Mouse (Mus musculus): Measurements from ENCODE around the gene Rab42. TPM values are rescaled to one million over a fixed set of nuclear protein-coding genes. Genes with fewer than 3 reads are reported as not detected.
"Not testable (repeated sequence)": the region's sequence is repeated elsewhere in the genome, so short reads cannot be mapped to it uniquely, and the experiment has no call there.

Rab42 gene
- polyA plus RNA-seq, 1 experiment: 2.2 TPM

DNA sequence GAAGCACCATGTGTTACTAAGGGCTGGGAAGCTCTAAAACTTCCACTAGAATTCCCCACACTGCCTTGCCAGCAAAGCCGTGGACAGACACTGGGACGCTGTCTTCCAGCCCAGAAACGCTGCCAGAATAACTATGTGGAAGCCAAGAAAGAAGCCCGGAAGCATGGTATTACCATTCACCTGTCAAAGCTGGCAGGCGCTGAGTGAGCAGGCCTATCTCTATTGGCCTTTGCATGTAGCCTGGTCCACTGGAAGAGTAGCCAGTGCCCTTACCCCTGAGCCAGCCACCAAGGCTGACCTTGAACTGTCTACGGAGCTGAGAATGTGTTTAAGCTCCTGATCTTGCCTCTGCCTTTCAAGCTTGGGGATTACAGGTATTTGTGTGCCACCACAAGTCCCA lies 1.7 kb downstream of the Rab42 start:
- no peak overlapping the region for H3K27ac ChIP-seq (ENCODE audit: insufficient read depth, low read length)
- no peak for TF ChIP-seq POLR2A (IDR thresholded peaks at IDR 0.05; ENCODE audit: borderline replicate concordance, insufficient read depth, low read length)
- TF ChIP-seq CTCF (IDR thresholded peaks at IDR 0.05; ENCODE audit: borderline replicate concordance, insufficient read depth, low read depth, low read length): no peak
- H3K4me1 ChIP-seq (ENCODE audit: control insufficient read depth, insufficient read depth, low read length): no peaks in the 10 kb centered on the region
- DNase-seq: no peak
- no peaks in the 10 kb centered on the region for H3K27me3 ChIP-seq (ENCODE audit: control insufficient read depth, insufficient read depth, low read length)
- H3K4me3 ChIP-seq (replicated peaks; ENCODE audit: insufficient read depth, low read depth, low read length): no peak overlapping the region
- WGBS: 22% methylated on average over 6 of the region's 6 CpGs

DNA sequence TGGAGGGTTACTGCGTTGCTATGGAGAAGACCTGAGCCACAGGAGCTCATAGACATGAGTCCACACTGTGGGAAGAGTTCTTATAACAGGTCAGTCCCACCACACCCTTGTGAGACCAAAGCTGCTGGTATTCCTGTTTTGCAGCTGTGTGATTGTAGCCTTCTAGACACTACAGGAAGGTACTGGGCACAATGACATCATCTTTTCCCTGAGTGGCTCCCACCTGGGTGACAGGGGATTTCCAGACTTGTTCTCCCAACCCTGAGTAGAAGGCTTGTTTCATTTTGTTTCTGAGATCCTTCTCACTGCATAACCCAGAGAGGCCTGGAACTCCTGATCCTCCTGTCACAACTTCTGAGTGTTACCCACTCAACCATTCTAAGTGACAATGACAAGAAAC lies 3.3 kb downstream of the Rab42 start:
- Histone ChIP-seq H3K4me3 (replicated peaks; ENCODE audit: insufficient read depth, low read depth, low read length) (no peak overlapping the region), H3K4me1 (ENCODE audit: control insufficient read depth, insufficient read depth, low read length) (no peaks in the 10 kb centered on the region), H3K27me3 (ENCODE audit: control insufficient read depth, insufficient read depth, low read length) (no peaks in the 10 kb centered on the region), H3K27ac (ENCODE audit: insufficient read depth, low read length) (no peak overlapping the region)
- DNase-seq: no peak
- 93% methylated on average over 1 of the region's 1 CpGs for WGBS
- no peak for TF ChIP-seq POLR2A (IDR thresholded peaks at IDR 0.05; ENCODE audit: borderline replicate concordance, insufficient read depth, low read length)
- TF ChIP-seq CTCF (IDR thresholded peaks at IDR 0.05; ENCODE audit: borderline replicate concordance, insufficient read depth, low read depth, low read length): no peak

DNA sequence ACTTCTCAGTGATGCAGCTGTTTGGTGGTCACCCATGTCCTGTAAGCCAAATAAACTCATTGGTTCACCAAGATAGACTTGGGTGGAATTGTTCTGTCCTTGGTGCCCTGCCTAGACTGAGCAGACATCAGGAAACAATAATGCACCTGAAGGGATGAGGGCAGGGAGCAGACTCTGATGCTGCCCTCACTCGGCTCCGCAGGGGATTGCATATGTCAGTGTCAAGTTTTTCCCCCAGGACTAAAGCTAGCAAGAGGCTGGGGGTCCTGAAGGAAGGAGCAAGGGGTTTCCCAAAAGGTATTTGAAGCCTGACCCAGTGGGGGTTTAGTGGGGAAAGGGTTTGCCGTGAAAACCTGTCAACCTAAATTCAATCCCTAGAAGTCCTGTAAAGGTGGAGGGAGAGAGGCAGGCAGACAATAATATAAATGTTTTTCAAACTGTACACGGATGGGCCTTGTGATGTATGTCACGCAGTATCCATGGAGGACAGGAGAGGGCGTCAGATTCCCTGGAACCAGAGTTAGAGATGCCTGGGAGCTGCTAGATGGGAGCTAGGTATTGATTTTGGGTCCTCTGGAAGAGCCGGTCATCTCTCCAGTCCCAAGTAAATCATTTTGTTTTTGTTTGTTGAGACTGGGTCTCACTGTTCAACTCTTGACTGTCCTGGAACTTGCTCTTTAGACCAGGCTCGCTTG lies 7.3 kb downstream of the Rab42 start:
- 53% methylated on average over 8 of the region's 8 CpGs for WGBS

GRCm38 (mm10) chr4:132293682-132294240 lies 9.4 kb downstream of the Rab42 start:
- WGBS: 77% methylated on average over 7 of the region's 7 CpGs
- H3K27ac ChIP-seq (ENCODE audit: insufficient read depth, low read length): no peak overlapping the region
- no peak for DNase-seq
- no peak overlapping the region for H3K4me3 ChIP-seq (replicated peaks; ENCODE audit: insufficient read depth, low read depth, low read length)
- no peaks in the 10 kb centered on the region for H3K27me3 ChIP-seq (ENCODE audit: control insufficient read depth, insufficient read depth, low read length)
- no peak for TF ChIP-seq POLR2A (IDR thresholded peaks at IDR 0.05; ENCODE audit: borderline replicate concordance, insufficient read depth, low read length)
- no peak for TF ChIP-seq CTCF (IDR thresholded peaks at IDR 0.05; ENCODE audit: borderline replicate concordance, insufficient read depth, low read depth, low read length)
- H3K4me1 ChIP-seq (ENCODE audit: control insufficient read depth, insufficient read depth, low read length): no peaks in the 10 kb centered on the region

More for the DNA sequence above, 7.3 kb downstream of the Rab42 start:
- DNase-seq: no peak
- H3K27ac ChIP-seq (ENCODE audit: insufficient read depth, low read length): no peak overlapping the region
- H3K27me3 ChIP-seq (ENCODE audit: control insufficient read depth, insufficient read depth, low read length): no peaks in the 10 kb centered on the region
- H3K4me1 ChIP-seq (ENCODE audit: control insufficient read depth, insufficient read depth, low read length): no peaks in the 10 kb centered on the region
- no peak overlapping the region for H3K4me3 ChIP-seq (replicated peaks; ENCODE audit: insufficient read depth, low read depth, low read length)
- no peak for TF ChIP-seq POLR2A (IDR thresholded peaks at IDR 0.05; ENCODE audit: borderline replicate concordance, insufficient read depth, low read length)
- peak; percentile 35; the same call in 1 of the 2 replicates for TF ChIP-seq CTCF (IDR thresholded peaks at IDR 0.05; ENCODE audit: borderline replicate concordance, insufficient read depth, low read depth, low read length)

GRCm38 (mm10) chr4:132292988-132293387 lies 10.2 kb downstream of the Rab42 start:
- Histone ChIP-seq H3K4me3 (replicated peaks; ENCODE audit: insufficient read depth, low read depth, low read length) (no peak overlapping the region), H3K27ac (ENCODE audit: insufficient read depth, low read length) (no peak overlapping the region), H3K27me3 (ENCODE audit: control insufficient read depth, insufficient read depth, low read length) (no peaks in the 10 kb centered on the region), H3K4me1 (ENCODE audit: control insufficient read depth, insufficient read depth, low read length) (no peaks in the 10 kb centered on the region)
- no peak for DNase-seq
- WGBS: 36% methylated on average over 4 of the region's 4 CpGs
- TF ChIP-seq POLR2A (IDR thresholded peaks at IDR 0.05; ENCODE audit: borderline replicate concordance, insufficient read depth, low read length) (no peak), CTCF (IDR thresholded peaks at IDR 0.05; ENCODE audit: borderline replicate concordance, insufficient read depth, low read depth, low read length) (peak; percentile 32; the same call in 1 of the 2 replicates)

GRCm38 (mm10) chr4:132291624-132292335 lies 11.4 kb downstream of the Rab42 start:
- DNase-seq: no peak
- 83% methylated on average over 12 of the region's 12 CpGs for WGBS
- Histone ChIP-seq H3K27ac (ENCODE audit: insufficient read depth, low read length) (no peak overlapping the region), H3K4me1 (ENCODE audit: control insufficient read depth, insufficient read depth, low read length) (no peaks in the 10 kb centered on the region), H3K4me3 (replicated peaks; ENCODE audit: insufficient read depth, low read depth, low read length) (no peak overlapping the region), H3K27me3 (ENCODE audit: control insufficient read depth, insufficient read depth, low read length) (no peaks in the 10 kb centered on the region)
- TF ChIP-seq CTCF (IDR thresholded peaks at IDR 0.05; ENCODE audit: borderline replicate concordance, insufficient read depth, low read depth, low read length): no peak
- no peak for TF ChIP-seq POLR2A (IDR thresholded peaks at IDR 0.05; ENCODE audit: borderline replicate concordance, insufficient read depth, low read length)

DNA sequence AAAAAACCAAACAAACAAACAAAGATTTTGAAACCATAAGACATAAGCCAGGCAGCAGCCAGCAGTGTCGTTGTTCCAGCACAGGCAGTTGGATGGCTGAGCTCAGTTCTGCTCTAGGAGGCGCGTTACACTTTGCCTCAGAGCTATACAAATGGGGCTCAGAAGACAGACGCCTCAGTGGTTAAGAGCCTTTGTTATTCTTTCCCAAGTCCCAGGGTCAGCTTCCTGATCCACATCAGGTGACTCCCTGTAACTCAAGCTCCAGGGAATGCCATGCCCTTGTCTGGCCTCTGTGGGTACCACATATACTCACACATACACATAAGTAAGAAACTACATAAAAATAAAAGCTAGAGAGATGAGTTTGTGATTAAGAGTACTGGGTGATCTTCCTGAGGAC lies 12.1 kb downstream of the Rab42 start:
- WGBS: 94% methylated on average over 4 of the region's 4 CpGs
- Histone ChIP-seq H3K27ac (ENCODE audit: insufficient read depth, low read length) (no peak overlapping the region), H3K4me1 (ENCODE audit: control insufficient read depth, insufficient read depth, low read length) (no peaks in the 10 kb centered on the region), H3K4me3 (replicated peaks; ENCODE audit: insufficient read depth, low read depth, low read length) (no peak overlapping the region), H3K27me3 (ENCODE audit: control insufficient read depth, insufficient read depth, low read length) (no peaks in the 10 kb centered on the region)
- TF ChIP-seq CTCF (IDR thresholded peaks at IDR 0.05; ENCODE audit: borderline replicate concordance, insufficient read depth, low read depth, low read length) (no peak), POLR2A (IDR thresholded peaks at IDR 0.05; ENCODE audit: borderline replicate concordance, insufficient read depth, low read length) (no peak)
- no peak for DNase-seq

DNA sequence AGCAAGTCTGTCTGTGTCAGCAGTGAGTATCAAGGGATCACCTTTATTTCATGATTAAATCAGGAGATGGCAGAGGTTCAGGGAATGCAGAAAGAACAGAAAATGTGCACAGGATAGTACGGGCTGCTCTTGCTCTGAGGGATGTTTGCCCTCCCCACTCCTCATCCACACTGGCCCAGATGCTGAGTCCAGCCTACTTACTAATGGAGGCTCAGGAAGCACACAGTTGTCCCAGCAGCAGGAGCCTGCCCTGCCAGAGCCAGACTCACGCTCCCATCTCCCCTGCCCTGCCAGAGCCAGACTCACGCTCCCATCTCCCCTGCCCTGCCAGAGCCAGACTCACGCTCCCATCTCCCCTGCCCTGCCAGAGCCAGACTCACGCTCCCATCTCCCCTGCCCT lies 14.3 kb downstream of the Rab42 start:
- 50% methylated on average over 5 of the region's 5 CpGs for WGBS
- not testable (repeated sequence) for H3K27ac ChIP-seq (ENCODE audit: insufficient read depth, low read length)

More for the DNA sequence above, 14.3 kb downstream of the Rab42 start:
- not testable (repeated sequence) for H3K4me1 ChIP-seq (ENCODE audit: control insufficient read depth, insufficient read depth, low read length); DNase-seq; H3K27me3 ChIP-seq (ENCODE audit: control insufficient read depth, insufficient read depth, low read length); H3K4me3 ChIP-seq (replicated peaks; ENCODE audit: insufficient read depth, low read depth, low read length)
